Mouse (Mus musculus): ENCODE data around the gene Knl1.

DNA sequence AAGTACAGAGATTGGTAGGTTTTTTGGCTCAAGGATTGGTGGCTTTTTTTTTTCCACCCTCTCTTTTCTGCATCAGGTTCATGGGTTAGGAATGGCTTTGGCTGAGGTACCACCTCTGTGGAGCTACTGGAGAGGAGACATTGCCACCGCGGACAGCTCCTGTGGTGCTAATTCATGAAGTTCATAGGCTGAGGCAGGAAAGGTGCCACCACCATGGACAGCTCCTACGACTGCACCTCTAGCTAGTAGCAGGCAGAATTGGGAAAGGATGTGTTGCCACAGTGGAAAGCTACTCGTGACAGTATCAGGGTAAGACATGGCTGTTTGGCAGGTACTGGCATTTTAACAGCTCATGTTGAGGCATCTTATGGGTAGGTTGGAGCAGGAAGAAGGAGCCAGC, 61.6 kb downstream of the Knl1 start:
- TF ChIP-seq CTCF (conservative IDR thresholded peaks at IDR 0.05; ENCODE audit: low read length) (no peak), POU5F1 (IDR thresholded peaks at IDR 0.05; ENCODE audit: borderline replicate concordance, low read length) (no peak)

Data from E14TG2a.4 (cell line).